In genomic region chr6:85187340-85188211, GRCm38 (mm10) we compare ENCODE assay signal across 9 mouse cellular contexts. TPM values are rescaled to one million over a fixed set of nuclear protein-coding genes. Genes with fewer than 3 reads are reported as not detected.
DNase-seq lines count a peak whose midpoint lies in the region; ATAC-seq and TF ChIP-seq lines count a peak whose summit lies in the region.
"Had no signal": no experiment of that assay in that cellular context is flagged by ENCODE, and none has a peak within 500 bp of the region (broad histone marks: within the 10 kb centered on the region; RNA-seq: fewer than 3 reads in every experiment).

TSS of gene Emx1 (plus strand) at chr6:85187438.

- no peak for TF ChIP-seq EP300 in lung, postnatal 0 days (IDR thresholded peaks at IDR 0.05)

- peak within 1 kb of the TSS; percentile 31 for H3K4me3 ChIP-seq in hindbrain, embryonic 14.5 days (replicated peaks; ENCODE audit: low read length)
- peak within 1 kb of the TSS; percentile 28 for H3K4me3 ChIP-seq in lung, postnatal 0 days (ENCODE audit: low read depth, low read length)

- H3K9ac ChIP-seq in hindbrain, embryonic 14.5 days = peak within 1 kb of the TSS; percentile 18; the same call in 1 of the 2 replicates
- no peak within 1 kb of the TSS for H3K9ac ChIP-seq in lung, postnatal 0 days (replicated peaks; ENCODE audit: low read depth)

- H3K4me1 ChIP-seq in hindbrain, embryonic 14.5 days (replicated peaks; ENCODE audit: control insufficient read depth, insufficient read depth, low read length) = peaks cover 14% of the 10 kb centered on the region; the same call in 1 of the 2 replicates
- no peaks in the 10 kb centered on the region for H3K4me1 ChIP-seq in lung, postnatal 0 days (ENCODE audit: insufficient read depth, low read depth, low read length)

- peaks cover 95% of the 10 kb centered on the region for H3K27me3 ChIP-seq in hindbrain, embryonic 14.5 days (ENCODE audit: control insufficient read depth, insufficient read depth, low read length)
- H3K27me3 ChIP-seq in lung, postnatal 0 days (replicated peaks; ENCODE audit: insufficient read depth, low read length) = peaks cover 68% of the 10 kb centered on the region

- peak; percentile 54; the same call in 1 of the 2 replicates for ATAC-seq in hindbrain, embryonic 14.5 days (ENCODE audit: low FRiP score)
- ATAC-seq in lung, postnatal 0 days = peak; percentile 77

- no peak for TF ChIP-seq CTCF in lung, postnatal 0 days (IDR thresholded peaks at IDR 0.05)

- under 1% methylated on average over 80 of the region's 81 CpGs for WGBS in hindbrain, embryonic 14.5 days
- WGBS in lung, postnatal 0 days = 2% methylated on average over 59 of the region's 81 CpGs

- peak within 1 kb of the TSS; percentile 57 for H3K4me2 ChIP-seq in hindbrain, embryonic 14.5 days (replicated peaks)
- peak within 1 kb of the TSS; percentile 56 for H3K4me2 ChIP-seq in lung, postnatal 0 days (replicated peaks; ENCODE audit: low read depth, low read length)

- H3K36me3 ChIP-seq in hindbrain, embryonic 14.5 days (replicated peaks; ENCODE audit: control insufficient read depth, insufficient read depth) = no peaks in the 10 kb centered on the region
- H3K36me3 ChIP-seq in lung, postnatal 0 days (ENCODE audit: insufficient read depth, low read length) = no peaks in the 10 kb centered on the region

- no peak within 1 kb of the TSS for H3K27ac ChIP-seq in hindbrain, embryonic 14.5 days
- no peak within 1 kb of the TSS for H3K27ac ChIP-seq in lung, postnatal 0 days (ENCODE audit: low read length)

- peak; percentile 22 for DNase-seq in cerebellum, adult 8-10 months
- no peak for DNase-seq in cerebellum, adult 9-11 months
- DNase-seq in embryo, embryonic 9.5 days (ENCODE audit: extremely low spot score) = peak; percentile 78
- no peak for DNase-seq in hindbrain, embryonic 14.5 days (ENCODE audit: low spot score)
- DNase-seq in layer of hippocampus, postnatal 25 days (ENCODE audit: extremely low spot score in 1 of 2, low spot score in 1 of 2) = peak; percentile 57 to 65
- DNase-seq in lung, postnatal 0 days (ENCODE audit: low spot score) = peak; percentile 42
- DNase-seq in right cerebral cortex, postnatal 25 days = peak; percentile 87
- DNase-seq in thymus, postnatal 10 days (ENCODE audit: low spot score in 2 of 2) = no peak

- H3K9me3 ChIP-seq in hindbrain, embryonic 14.5 days (ENCODE audit: control insufficient read depth, low read length) = no peaks in the 10 kb centered on the region
- no peaks in the 10 kb centered on the region for H3K9me3 ChIP-seq in lung, postnatal 0 days (ENCODE audit: low read length)

RNA-seq across cellular contexts. Expression of gene Emx1, which starts in this region (rescaled TPM):
- polyA plus RNA-seq in hindbrain, embryonic 14.5 days (2014; fragmentation: Nextera tagmentation; extraction: Ambion mirVana) = not detected in 2 replicates
- 10 to 100 TPM; 19.5 to 20.5 TPM for total RNA-seq in layer of hippocampus, postnatal 25 days (2021)
- polyA plus RNA-seq in lung, postnatal 0 days (2015; fragmentation: Nextera tagmentation; extraction: Ambion mirVana) = not detected in 2 replicates
- polyA plus RNA-seq: C2C12 had no signal

Comparison
In these comparisons a context has a peak if more than half of its experiments do, and no peak if none do; other contexts are left out.
1. DNase-seq: peak in cerebellum, adult 8-10 months (single experiment), embryo, embryonic 9.5 days (single experiment), layer of hippocampus, postnatal 25 days (2 of 2) and right cerebral cortex, postnatal 25 days (single experiment); none in cerebellum, adult 9-11 months (single experiment), hindbrain, embryonic 14.5 days (single experiment) and thymus, postnatal 10 days (0 of 2).
2. Peak in ATAC-seq, H3K4me3 ChIP-seq, H3K9ac ChIP-seq and H3K4me2 ChIP-seq in hindbrain, embryonic 14.5 days; RNA of the gene not detected or under 1 TPM.
3. Peak in DNase-seq, ATAC-seq, H3K4me3 ChIP-seq and H3K4me2 ChIP-seq in lung, postnatal 0 days; RNA of the gene not detected or under 1 TPM.